Mouse (Mus musculus): ENCODE measurements at regions not wholly inside any gene's neighbourhood (a gene's known extent, or its start where the extent isn't known, plus 50 kb on each side); places are given as distances from the start of the nearest gene placed in this dataset.

DNA sequence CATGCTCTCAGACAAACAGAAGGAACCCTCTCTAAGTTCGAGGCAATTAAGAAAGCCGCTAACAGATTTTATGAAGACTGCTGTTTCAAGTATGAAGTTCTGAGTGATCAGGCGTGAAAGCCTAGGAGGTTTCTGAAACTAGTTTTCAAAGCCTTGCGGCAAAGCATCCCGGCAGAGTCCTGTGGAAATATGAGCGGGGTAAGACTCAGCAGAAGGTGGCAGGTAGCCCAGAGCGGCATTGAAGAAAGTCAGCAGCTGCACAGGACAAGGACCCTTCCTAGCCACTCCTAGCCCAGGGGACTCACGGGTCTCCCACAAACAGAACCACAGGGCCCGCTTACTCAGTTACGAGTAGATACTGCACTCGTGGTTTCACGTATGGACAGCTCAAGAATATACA, 54.8 kb upstream of the Zfp280d start:
- no peak for ATAC-seq (ENCODE audit: insufficient read depth, low FRiP score, low read depth)
- Histone ChIP-seq H3K27me3 (replicated peaks) (no peaks in the 10 kb centered on the region), H3K36me3 (no peaks in the 10 kb centered on the region), H3K9ac (no peak overlapping the region), H3K27ac (no peak overlapping the region), H3K4me3 (replicated peaks) (no peak overlapping the region), H3K4me1 (no peaks in the 10 kb centered on the region), H3K9me3 (no peaks in the 10 kb centered on the region), H3K4me2 (no peak overlapping the region)
- 88% methylated on average over 12 of the region's 12 CpGs for WGBS

DNA sequence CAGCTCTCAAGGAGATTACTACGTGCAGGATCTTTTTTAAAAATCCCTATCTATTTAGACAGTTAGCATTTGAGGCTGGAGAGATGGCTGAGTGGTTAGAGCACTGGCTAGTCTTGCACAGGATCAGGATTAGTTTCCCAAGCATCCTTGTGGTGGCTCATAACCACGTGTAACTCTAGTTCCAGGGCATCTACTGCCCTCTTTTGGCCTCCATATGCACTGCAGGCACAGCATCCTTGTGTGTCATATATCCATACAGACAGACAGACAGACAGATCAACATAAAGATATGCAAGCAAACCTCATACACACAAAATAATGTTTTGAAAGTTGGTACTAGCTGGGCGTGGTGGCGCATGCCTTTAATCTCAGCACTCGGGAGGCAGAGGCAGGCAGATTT, 53.3 kb upstream of the Zfp280d start:
- Histone ChIP-seq H3K27me3 (replicated peaks) (no peaks in the 10 kb centered on the region), H3K4me3 (replicated peaks) (no peak overlapping the region), H3K4me2 (no peak overlapping the region), H3K4me1 (no peaks in the 10 kb centered on the region), H3K9me3 (no peaks in the 10 kb centered on the region), H3K27ac (no peak overlapping the region), H3K9ac (no peak overlapping the region), H3K36me3 (no peaks in the 10 kb centered on the region)
- no peak for ATAC-seq (ENCODE audit: insufficient read depth, low FRiP score, low read depth)
- WGBS, result 81% methylated on average over 5 of the region's 5 CpGs
